Mouse (Mus musculus): ENCODE data around the gene Dnajc28.
"Not testable (repeated sequence)": the region's sequence is repeated elsewhere in the genome, so short reads cannot be mapped to it uniquely, and the experiment has no call there.

The Dnajc28 gene

GRCm38 (mm10) chr16:91618511-91619501 is at the start of gene Dnajc28:
Gene Dnajc28 (minus strand): TSS chr16:91619026.
- peak; percentile 90 to 92 for DNase-seq

- no peak for DNase-seq
Observed at GRCm38 (mm10) chr16:91663795-91664194, 45.0 kb upstream of the Dnajc28 start.

- no peak for DNase-seq
Observed at GRCm38 (mm10) chr16:91662336-91662735, 43.5 kb upstream of the Dnajc28 start.

GRCm38 (mm10) chr16:91661397-91661796 is 42.6 kb upstream of the Dnajc28 start:
- no peak for DNase-seq

GRCm38 (mm10) chr16:91659798-91660197 is 41.0 kb upstream of the Dnajc28 start:
- DNase-seq = no peak

- DNase-seq = no peak
Observed at GRCm38 (mm10) chr16:91658471-91658870, 39.6 kb upstream of the Dnajc28 start.

- DNase-seq = no peak
Observed at GRCm38 (mm10) chr16:91657285-91657684, 38.5 kb upstream of the Dnajc28 start.

- no peak for DNase-seq
Observed at GRCm38 (mm10) chr16:91655285-91655684, 36.5 kb upstream of the Dnajc28 start.

GRCm38 (mm10) chr16:91652191-91652590 is 33.4 kb upstream of the Dnajc28 start:
- DNase-seq = peak in 1 of 2 experiments; percentile 22

- DNase-seq = no peak
Observed at GRCm38 (mm10) chr16:91649781-91650180, 31.0 kb upstream of the Dnajc28 start.

- DNase-seq = no peak
Observed at GRCm38 (mm10) chr16:91649246-91649645, 30.4 kb upstream of the Dnajc28 start.

GRCm38 (mm10) chr16:91648220-91648550 is 29.4 kb upstream of the Dnajc28 start:
- DNase-seq = peak; percentile 92 to 93

- peak; percentile 96 to 98 for DNase-seq
Observed at GRCm38 (mm10) chr16:91647461-91648219, 28.8 kb upstream of the Dnajc28 start, which contains the start of gene Son. Gene Son (plus strand): TSS chr16:91647506.

- peak; percentile 97 to 98 for DNase-seq
Observed at GRCm38 (mm10) chr16:91646681-91647419, 28.0 kb upstream of the Dnajc28 start, which contains the start of gene Gart. Gene Gart (minus strand): TSS chr16:91646952.

- peak in 1 of 2 experiments; percentile 21 for DNase-seq
Observed at GRCm38 (mm10) chr16:91645995-91646602, 27.3 kb upstream of the Dnajc28 start.

- not testable (repeated sequence) for DNase-seq
Observed at GRCm38 (mm10) chr16:91645420-91645819, 26.6 kb upstream of the Dnajc28 start.

GRCm38 (mm10) chr16:91644901-91645300 is 26.1 kb upstream of the Dnajc28 start:
- DNase-seq = no peak

GRCm38 (mm10) chr16:91640171-91640570 is 21.3 kb upstream of the Dnajc28 start:
- no peak for DNase-seq

GRCm38 (mm10) chr16:91639636-91640035 is 20.8 kb upstream of the Dnajc28 start:
- DNase-seq = no peak

GRCm38 (mm10) chr16:91639161-91639560 is 20.3 kb upstream of the Dnajc28 start:
- no peak for DNase-seq

- DNase-seq = no peak
Observed at GRCm38 (mm10) chr16:91633641-91634040, 14.8 kb upstream of the Dnajc28 start.

GRCm38 (mm10) chr16:91632940-91633339 is 14.1 kb upstream of the Dnajc28 start:
- DNase-seq = no peak
